Mouse (Mus musculus) testis, postnatal 10 days (tissue): Measurements from ENCODE around the gene Prl3a1.

Experiments used
- DNase-seq: peaks from one replicate; pipeline ENCODE4 v3.0.0; 2021; ENCODE audit warnings: low spot score

Gene Prl3a1

DNA sequence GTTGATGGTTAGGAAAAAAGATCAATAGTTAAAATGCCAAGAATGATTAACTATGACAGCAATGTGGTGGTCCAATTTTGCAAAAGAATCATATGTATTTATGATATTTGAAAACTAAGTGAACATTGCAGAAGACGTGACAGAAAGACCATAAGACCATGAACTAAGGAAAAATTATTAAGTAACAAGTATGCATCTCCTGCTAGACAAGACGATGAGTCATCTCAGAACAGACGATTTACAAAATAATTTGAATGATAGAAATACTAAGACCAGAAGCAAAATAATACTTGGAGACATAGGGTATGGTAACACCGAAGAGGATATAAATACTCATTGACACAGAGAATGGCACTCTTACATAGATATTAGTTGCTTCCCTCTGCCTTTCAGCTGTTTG, at the start of gene Prl3a1:
TSS of gene Prl3a1 (plus strand) at position 301 of the 400 bp plus-strand sequence.
- no peak for DNase-seq

- no peak for DNase-seq
These were observed 17.7 kb upstream of the Prl3a1 start, which contains the start of gene Prl3b1 for GRCm38 (mm10) chr13:27241547-27241946. Gene Prl3b1 (plus strand): TSS chr13:27241847.

DNA sequence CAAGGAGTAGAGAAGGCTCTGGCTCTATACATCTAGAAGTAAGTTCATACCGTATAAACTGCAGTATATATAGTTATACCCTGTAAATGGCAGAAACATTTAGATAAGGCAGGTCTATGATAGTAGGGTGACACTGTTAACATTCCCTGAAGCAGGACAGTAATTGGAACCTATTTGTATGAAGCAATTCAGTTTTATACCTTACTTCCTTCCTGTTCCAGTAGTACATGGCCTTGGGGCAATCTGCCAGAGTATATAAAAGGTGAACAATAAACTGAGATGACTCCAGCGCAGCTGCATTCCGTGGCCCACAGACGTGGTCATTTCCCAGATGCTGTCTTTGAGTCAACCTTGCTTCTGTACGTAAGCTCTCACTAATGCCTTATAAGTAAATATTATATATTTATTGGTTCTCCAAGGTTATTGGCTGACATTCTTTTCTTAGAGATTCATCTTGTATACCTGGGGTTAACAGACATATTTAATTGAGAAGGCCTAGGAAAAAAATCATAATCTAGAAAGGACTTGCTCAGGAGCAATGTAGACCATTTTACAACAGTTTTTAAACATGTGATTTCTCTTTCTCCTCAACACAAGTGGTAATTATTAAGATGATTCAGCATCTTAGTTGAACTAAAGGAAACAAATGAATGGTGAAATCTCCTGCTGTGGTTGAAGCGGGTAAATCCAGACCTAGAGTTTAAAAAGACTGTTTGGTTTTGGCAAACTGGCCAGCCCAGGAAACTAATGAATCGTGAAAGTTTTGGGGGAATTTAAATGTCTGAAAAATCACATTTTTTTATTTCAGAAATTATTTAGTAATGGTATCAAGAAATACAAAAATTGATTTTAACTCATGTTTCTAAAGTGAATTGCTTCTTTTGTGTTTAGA, 53.3 kb downstream of the Prl3a1 start, which contains the start of gene Prl6a1:
TSS of gene Prl6a1 (plus strand) at position 294 of the 892 bp plus-strand sequence.
- no peak for DNase-seq
